Mouse (Mus musculus) fat pad, adult 2 months (tissue): ENCODE measurements around the gene Sco2.

Source experiments
- DNase-seq: peaks from one replicate; pipeline ENCODE4 v3.0.0-alpha.2; 2011; ENCODE audit warnings: low read depth, low spot score; ENCODE audit errors: extremely low read depth

Gene Sco2

GRCm38 (mm10) chr15:89373762-89374248 is at the start of gene Sco2:
TSS of gene Sco2 (minus strand) at chr15:89373846.
- DNase-seq: no peak

GRCm38 (mm10) chr15:89421938-89422337 is 48.3 kb upstream of the Sco2 start:
- DNase-seq: no peak

DNA sequence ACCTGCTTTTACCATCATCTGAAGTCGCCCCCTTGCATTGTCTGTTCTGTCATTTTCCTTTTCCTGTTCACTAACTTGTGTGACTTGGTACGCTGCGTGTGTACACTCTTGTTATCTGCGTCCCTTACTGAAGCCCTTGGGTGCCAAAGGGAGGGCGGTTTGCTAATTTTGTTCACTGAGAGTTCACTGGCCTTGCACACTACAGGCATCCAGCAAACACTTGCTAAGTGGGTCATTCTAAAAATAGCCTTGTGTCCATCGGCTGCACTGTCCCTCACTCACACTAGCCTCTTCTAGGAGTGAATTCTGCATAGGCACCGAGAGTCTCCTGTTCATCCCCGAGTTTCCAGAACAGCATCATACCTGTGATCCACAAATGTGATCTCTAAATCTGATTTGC is 41.6 kb upstream of the Sco2 start:
- DNase-seq: no peak

DNA sequence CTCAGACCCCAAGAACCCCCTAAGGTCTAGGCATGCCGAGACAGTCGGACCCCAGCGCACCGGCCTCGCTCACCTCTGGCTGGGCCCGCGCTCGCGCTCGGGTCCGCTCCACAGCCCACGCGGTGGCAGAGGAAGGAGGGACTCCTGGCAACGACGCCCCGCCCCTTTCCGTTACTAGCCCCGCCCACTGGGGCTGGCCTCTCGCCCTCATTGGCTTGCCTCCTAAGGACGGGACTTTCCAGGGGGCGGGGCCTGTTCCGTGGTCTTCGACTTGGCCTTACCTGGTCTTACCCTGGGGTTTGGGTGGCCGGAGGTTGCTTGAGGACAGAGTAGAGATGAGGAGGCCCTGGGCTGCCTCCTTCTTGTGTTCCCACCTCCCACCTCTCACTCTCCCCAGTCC is 36.5 kb upstream of the Sco2 start, which contains the start of gene Syce3:
Gene Syce3, minus strand, starts transcription at position 386 of the 400 bp plus-strand sequence.
- no peak for DNase-seq

GRCm38 (mm10) chr15:89406691-89407090 is 33.0 kb upstream of the Sco2 start:
- no peak for DNase-seq

DNA sequence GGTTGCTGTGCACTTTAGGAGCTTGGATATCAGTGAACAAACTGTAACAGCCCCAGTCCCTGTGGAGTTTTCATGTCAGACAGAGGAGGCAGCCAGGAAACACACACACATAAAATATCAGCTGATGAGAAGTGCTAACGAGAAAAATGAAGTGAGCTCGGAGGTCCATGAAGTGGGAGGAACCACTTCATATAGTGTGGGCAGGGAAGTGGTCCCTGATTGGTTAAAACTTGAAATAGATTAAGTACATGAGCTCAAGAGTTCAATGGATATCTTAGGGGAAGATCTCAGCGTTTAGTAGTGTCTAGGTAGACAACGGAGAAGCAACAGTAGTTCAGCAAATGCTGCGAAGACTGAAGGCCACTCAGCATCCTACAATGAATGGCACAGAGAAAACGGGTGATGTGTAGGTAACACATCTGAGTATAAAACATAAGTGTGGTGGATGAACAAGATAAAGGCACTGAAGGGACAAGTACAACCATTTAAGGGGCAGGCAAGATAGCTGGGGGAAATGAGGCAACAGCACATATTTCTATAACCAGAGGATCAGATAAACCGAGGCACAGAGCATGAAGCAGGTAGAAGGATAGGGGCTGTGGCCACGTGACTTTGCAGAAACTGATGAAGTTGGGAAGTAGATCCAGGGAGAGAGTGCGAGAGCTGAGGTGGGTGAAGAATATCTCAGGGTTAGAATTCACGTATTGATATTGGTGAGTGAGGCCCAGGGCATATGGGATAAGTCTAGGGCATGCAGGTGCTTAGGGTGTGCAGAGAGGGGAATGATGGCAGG is 31.4 kb upstream of the Sco2 start:
- DNase-seq: no peak

- no peak for DNase-seq
Measured at GRCm38 (mm10) chr15:89402471-89402870, 28.8 kb upstream of the Sco2 start.

DNA sequence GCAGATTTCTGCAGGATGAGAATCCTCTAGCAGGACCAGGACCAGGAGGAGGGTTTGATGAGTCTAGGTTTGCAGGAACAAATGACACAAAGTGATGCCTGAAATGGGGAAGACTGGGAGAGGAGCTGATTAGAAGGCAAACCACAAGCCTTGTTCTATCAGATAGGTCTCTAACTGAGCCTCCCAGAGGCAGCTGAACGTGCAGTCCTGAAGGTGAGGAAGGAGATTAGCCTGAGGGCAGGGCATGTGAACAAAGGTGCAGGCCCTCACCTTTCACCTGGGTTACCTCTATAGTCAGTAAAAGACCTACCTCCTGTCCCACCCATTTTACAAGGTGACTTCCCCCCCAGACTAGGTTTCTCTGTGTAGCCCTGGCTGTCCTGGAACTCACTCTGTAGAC is 26.1 kb upstream of the Sco2 start:
- DNase-seq: no peak

DNA sequence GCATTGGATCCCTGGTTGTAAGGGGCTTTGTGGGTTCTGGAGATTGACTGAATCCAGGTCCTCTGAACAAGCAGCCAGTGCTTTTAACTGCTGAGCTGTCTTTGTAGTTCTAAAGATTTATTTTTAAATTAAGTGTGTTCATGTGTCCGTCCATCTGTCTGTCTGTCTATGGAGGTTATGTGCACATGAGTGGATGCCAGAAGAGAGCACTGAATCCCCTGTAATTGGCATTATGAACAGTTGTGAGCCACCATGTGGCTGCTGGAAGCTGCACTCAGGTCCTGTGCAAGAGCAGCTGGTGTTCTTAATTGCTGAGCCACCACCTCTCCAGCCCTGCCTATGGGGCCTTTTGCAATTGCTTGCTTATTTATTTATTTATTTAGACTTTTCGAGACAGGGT is 24.5 kb upstream of the Sco2 start:
- DNase-seq: no peak

DNA sequence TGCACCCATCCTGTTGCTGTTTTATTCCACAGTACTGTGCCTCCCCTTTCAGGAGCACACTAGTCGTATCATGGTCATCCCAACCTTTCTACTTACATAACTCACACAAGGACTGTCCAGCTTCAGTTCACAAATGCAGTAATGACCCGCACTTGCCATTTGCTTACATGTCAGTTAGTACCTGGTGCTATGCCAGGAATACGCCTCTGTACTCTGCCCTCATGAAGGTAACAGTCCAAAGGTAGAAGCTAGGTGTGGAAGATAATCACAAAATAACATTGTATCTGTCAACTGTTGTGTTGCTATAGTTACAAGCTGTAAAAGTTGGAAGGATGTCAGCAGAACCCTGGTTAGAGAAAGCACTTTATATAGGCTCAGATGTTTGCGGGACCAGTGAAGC is 23.2 kb upstream of the Sco2 start:
- DNase-seq: no peak

DNA sequence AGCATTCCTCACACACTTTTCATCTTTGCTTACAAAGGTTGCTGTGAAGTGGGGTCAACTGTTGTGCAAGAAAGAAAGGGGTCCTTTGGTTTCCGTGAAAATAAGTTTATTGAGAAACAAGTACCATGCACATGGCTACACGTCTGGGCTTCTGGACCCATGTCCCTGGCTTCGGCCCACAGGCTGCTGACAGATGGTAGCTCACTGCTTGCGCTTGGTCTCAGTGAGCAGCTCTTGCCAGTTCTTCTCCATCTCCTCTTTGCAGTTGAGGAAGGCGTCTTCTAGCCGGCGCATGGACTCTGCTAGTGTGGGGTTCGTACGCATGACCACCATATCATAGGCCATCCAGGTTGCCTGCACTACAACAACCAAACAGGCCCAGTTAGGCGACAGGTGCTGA is 16.4 kb upstream of the Sco2 start:
- no peak for DNase-seq

DNA sequence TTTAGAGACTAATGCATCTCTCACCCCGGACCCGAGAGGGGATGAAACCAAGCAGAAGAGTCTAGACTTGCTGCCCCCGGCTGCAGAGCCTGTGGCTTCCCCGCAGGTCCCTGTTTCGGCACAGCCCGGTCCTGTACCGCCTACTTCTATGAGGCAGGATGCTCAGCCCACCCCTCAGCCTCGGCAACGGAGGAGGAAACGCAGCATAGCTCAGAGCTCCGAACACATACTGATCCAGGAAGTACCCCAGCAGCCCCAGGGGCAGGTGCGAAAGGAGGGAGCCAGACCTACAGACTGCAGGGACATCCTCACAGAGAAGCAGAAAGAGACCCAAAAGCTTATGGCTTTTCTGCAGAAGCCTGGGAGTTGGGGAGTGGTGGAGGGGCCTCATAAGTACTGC is 13.5 kb upstream of the Sco2 start:
- no peak for DNase-seq

DNA sequence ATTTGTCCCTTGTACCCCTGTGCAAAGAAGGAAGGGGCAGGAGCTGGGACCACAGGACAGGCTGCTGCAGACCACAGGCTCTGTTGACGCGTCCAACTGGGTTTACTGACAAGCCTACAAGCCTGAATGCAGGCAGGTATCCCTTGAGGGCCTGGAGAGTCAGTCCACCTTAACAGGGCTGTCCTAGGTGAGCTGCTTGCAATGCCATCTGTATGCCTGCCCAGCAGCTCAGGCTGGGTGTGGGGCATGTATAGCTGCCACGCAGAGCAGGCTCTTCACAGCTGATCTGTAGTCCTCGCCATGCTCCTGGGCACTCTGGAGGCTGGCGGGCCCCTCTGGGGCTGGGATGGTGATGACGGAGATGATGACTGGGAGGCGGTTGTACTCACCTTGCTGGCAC is 11.0 kb upstream of the Sco2 start, which contains the start of gene Klhdc7b:
Gene Klhdc7b, plus strand, starts transcription at position 301 of the 400 bp plus-strand sequence.
- no peak for DNase-seq

GRCm38 (mm10) chr15:89379429-89379828 is 5.8 kb upstream of the Sco2 start:
- no peak for DNase-seq

GRCm38 (mm10) chr15:89378831-89379401 is 5.3 kb upstream of the Sco2 start, which contains the start of gene Odf3b:
TSS of gene Odf3b (minus strand) at chr15:89379282.
- no peak for DNase-seq

DNA sequence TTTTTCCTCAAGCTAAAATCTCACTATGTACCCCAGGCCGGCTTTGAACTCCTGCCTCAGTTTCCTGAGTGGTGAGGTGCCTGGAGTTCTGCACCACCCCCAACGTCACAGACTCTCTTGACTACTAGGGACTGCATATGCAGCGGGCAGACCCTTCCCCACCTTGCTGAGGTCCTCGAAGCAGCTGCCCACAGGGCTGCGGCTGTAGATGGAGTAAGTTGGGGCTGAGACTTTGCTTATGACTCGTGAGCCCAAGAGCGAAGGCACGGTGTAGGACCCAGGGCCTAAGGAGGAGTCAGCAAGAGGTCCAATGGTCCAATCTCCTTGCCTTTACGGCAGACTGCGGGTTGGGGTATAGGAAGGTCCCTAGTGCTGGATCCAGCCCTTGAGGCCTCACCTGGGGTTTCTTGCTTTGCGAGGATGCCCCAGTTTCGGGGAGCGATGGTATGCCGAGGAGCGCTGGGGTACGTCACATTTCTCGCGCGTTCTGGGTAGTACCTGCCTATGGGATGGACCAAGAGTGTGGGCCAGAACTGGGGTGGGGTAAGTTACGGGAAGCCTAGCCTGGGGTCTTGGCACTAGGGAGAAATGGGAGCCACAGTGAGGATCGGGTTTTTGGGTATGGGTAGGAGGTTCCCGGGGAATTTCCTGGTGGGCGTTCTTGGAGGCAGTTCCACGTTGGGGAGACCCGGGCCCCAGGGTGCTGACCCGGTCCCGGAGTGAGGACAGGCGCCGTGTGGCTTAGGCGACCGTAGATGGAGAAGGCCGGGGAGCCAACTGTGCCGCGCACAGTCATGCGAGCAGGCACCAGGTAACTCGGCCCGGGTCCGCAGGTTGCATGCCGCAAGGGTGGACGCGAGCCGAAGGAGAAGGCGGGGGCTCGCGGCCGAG is 4.5 kb upstream of the Sco2 start:
- DNase-seq: no peak

DNA sequence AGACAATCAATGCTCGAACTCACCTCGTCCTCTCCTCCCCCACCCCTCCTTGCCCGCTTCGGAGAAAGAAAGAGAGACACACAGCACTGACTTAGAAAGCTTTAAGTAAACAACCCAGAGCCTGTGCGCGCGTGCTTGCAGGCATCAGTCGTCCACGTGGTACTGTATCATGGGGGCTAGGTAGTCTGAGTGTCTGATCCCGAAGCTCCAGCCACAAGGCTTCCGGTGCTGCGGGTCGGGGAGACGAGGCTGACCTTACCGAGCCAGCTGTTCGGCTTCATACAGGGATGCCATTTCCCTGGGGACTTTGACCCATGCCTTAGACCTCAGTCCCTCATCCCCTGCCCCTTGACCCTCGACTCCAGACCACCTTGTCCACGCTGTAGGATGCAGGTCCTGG is 3.7 kb upstream of the Sco2 start:
- DNase-seq: no peak

GRCm38 (mm10) chr15:89376957-89377356 is 3.3 kb upstream of the Sco2 start, which contains the start of gene Tymp:
TSS of gene Tymp (minus strand) at chr15:89377039.
- no peak for DNase-seq

DNA sequence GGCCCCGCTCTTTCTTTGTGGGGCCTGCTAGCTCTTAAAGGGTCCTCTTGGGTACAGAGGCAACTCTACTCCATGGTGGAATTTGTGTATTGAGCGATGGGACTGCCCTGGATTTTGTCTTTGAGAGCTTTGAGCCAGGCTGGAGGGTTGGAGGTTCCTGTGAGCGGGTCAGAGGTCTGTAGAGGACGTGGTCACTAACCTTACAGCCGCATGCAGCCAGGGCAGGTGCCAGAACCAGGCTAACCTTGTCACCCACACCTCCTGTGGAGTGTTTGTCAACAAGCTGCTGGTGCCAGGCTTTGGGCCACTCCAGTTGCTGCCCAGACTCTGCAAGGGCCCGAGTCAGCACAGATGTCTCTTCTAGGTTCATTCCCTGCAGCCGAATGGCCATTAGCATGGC is 2.4 kb upstream of the Sco2 start:
- no peak for DNase-seq

- no peak for DNase-seq
Measured at GRCm38 (mm10) chr15:89374801-89375534, 1.3 kb upstream of the Sco2 start.

- no peak for DNase-seq
Measured at GRCm38 (mm10) chr15:89374340-89374739, 694 bp upstream of the Sco2 start.
